Mouse (Mus musculus): ENCODE measurements around the gene Cenpp.

GRCm38 (mm10) chr13:49444451-49444850 is 208.1 kb downstream of the Cenpp start:
- TF ChIP-seq POLR2A (IDR thresholded peaks at IDR 0.05; ENCODE audit: insufficient read depth, low read depth, low read length), result no peak
- TF ChIP-seq CTCF (IDR thresholded peaks at IDR 0.05; ENCODE audit: insufficient read depth, low read depth, low read length), result no peak

Data from olfactory bulb, adult 2 months (tissue).